Mouse (Mus musculus) heart, postnatal 36 days (tissue): ENCODE data around the gene Anp32b. TPM values are rescaled to one million over a fixed set of nuclear protein-coding genes. Genes with fewer than 3 reads are reported as not detected.

Experiments used
- DNase-seq, 2 experiments: peaks; one replicate each; pipeline ENCODE4 v3.0.0; 2021 to 2022
- intact Hi-C: fragments of 180-260 bp; cut with DNase I; formaldehyde crosslinking; loops from one replicate; pipeline ENCODE4 v1.15.1; 2025
- total RNA-seq, 2 experiments: library from RNA; stranded (reverse); gene quantifications; 2 replicates each; pipeline ENCODE4 v1.2.3; 2021

Gene Anp32b
- 10 to 100 TPM; 56.6 to 60.9 TPM for total RNA-seq

DNA sequence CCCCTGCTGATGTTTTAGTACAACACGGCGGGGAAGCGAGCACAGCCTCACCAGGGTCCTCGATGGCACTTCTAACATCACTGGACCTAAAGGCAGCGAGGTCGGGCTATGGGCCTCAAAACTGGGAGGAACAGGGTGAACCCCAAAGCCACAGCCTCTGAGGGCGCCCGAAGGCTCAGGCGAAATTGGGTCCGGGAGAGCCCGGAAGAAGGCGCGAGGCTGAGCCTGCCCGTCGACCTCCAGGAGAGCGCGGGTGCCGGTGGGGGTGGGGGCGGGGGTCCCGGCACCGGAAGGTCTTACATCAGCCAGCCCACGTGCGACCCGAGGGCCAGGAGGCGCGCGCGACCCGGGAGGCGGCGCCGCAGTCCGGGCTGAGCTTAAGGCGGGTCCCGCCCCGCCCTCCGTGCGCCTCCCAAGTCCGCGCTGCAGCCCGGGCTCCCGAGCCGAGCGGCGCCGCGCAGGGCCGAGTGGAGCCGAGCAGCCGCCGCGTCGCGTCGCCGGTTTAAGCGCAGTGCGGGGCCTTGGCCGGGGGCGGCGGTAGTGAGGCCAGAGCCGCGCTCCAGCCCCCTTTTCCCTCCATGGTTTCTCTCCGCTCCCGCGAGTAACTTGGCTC lies at the start of gene Anp32b:
Gene Anp32b, plus strand, starts transcription at position 384 of the 613 bp plus-strand sequence.
- DNase-seq = peak; percentile 95 to 96
- intact Hi-C loops = loop anchor here (2.0 to 5.0 kb wide), 2 partner anchors 60 to 248 kb away; no protein-coding TSS in a partner anchor

- intact Hi-C loops = no loop called here
- DNase-seq = no peak
These were observed 46.5 kb upstream of the Anp32b start for GRCm38 (mm10) chr4:46404042-46404795.

DNA sequence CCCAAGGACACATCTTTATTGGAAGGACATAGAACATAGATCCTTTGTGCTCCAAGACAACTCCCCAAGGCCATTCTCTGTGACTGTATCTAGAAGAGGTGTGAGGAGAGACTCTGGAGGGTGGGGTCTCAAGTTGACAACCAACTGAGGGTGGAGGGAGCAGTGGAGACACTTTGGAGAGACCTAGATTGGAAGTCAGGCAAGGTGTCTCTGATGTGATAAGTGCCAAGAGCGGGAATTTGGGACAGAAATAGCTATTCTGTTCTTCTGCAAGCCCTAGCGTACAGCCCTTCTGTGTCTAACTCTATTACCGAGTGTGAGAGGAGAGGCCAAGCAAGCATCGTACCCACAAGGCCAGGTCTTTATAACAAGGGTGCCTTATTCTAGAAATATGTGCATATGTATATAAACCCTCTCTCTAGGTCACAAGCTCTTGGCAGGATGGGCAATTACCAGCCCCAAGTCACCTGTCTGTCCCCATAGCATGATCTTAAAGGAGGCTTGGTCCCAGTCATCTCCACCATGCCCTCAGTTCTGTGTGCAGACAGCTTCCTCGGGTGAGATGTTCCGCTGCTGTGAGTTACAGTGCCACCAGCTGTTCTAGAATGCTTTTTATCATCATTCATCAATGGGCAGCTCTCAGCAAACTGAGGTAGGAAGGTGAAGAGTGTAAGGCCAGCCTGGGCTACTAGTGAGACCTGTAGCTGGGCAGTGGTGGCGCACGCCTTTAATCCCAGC lies 43.6 kb upstream of the Anp32b start:
- intact Hi-C loops = no loop called here

DNA sequence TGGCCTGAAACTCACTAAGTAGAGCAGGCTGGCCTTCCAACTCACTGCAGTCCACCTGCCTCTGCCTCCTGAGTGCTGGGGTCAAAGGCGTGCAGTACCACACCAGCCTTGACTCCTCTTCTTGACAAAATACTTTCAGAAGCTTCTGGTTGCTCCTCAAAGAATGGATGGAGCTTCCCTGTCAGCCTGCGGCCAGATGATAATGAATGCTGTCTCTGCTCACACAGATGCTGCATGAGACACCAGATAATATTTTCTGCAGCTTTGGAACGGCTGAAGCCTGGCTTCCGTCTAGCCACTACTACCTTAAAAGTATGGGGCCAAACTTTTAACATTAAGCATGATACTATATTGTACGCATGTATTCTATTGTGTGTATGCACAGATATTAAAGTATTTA lies 40.0 kb upstream of the Anp32b start:
- no peak for DNase-seq
- intact Hi-C loops = no loop called here

More for the DNA sequence above, 43.6 kb upstream of the Anp32b start:
- DNase-seq = no peak

- intact Hi-C loops = no loop called here
- DNase-seq = no peak
These were observed 39.2 kb upstream of the Anp32b start for GRCm38 (mm10) chr4:46411489-46411888.

DNA sequence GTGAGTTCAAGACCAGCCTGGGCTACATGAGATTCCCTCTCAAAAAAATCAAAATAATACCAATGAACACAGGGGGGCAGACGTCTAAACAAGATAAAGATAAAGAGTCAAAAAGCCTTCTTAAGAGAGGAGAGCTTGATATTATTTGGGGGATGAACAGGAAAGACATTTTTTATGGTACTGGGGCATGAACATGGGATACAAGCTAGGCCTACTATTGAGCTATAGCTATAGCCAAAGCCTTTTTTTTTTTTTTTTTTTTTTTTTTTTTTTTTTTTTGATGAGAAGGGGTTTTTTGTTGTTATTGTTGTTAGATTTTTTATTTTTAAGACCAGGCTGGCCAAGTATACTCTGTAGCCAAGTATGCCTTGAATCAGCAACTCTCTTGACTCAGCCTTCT lies 38.6 kb upstream of the Anp32b start:
- intact Hi-C loops = no loop called here
- no peak for DNase-seq

DNA sequence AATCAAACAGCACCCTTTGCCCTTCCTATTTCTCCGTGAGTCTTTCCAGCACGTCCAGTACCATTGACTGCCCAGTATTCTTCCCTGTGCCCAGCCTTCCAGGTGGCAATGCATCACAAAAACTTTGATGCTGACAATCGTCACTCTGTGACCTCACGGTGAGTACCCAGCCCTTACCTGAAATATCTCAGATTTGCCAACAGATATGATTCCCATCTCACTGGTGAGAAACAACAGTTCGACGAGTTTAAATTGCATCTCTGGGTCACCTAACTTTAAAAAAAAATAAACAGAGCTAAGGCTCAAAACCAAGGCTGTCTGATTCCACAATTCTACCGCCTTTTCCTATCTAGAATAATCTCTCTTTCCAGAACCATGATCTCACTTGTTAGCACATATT lies 37.3 kb upstream of the Anp32b start, which contains the start of gene Hemgn:
Gene Hemgn, minus strand, starts transcription at position 101 of the 400 bp plus-strand sequence.
- intact Hi-C loops = no loop called here
- no peak for DNase-seq

- no peak for DNase-seq
- intact Hi-C loops = no loop called here
These were observed 33.2 kb upstream of the Anp32b start for GRCm38 (mm10) chr4:46417491-46417890.

- DNase-seq = no peak
- intact Hi-C loops = no loop called here
These were observed 31.9 kb upstream of the Anp32b start for GRCm38 (mm10) chr4:46418851-46419250.

GRCm38 (mm10) chr4:46422625-46423024 lies 28.1 kb upstream of the Anp32b start:
- intact Hi-C loops = no loop called here
- DNase-seq = no peak

DNA sequence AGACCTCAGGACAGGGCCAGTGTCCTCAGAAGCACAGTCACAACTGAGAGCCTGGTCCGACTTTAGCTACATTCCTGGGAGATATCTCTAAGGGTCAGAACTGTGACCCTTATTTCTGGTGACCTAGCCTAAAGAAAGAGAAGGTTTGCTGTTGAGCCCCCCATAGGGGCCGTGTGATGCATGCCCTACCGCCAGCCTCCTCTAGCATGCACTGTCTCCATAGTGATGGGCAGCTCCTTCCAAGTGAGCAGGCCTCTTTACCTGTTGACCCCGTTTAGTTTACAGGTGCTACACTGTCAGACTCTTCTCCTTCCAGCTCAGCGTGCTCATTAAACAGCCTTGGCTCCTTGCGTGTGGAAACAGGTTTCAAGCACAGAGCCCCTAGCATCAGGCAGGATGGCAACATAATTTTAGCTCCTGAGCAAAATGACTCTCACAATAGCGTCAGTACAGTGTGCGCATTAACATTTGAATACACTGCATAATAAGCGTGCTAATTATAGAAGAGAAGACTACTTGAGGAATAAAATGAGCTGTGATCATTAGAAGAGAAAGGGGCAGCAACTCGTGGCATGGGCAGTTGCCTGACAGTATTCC lies 21.7 kb upstream of the Anp32b start:
- intact Hi-C loops = no loop called here

DNA sequence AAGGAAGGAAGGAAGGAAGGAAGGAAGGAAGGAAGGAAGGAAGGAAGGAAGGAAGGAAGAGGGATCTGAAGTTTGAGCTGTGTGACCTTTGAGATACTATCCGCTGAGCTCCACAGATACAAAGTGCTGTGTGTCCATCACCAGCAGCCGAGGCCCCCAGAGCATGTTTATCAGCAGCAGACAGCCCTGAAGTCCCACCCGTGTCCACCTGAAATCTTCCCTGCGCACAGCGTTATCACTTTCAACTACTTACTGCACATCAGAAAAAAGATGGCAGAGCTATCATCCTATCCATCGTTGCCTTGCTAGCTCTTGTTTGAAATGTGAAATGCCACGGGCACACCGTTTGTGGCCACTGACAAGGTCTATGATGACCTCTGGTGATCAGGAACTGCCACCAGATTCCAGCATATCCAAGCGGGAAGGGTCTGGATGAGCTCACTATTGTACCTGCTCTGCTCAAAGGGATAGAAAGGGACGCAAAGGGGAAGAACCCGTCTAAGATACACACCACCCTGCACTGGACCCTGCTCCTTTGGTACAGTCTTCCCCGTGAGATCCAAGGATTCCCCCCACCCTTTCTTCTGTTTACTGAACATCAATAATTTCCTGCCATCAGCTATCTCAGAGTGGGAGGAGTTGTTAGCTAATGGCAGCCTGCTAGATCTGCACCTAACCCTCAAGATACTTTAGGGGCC lies 18.2 kb upstream of the Anp32b start:
- DNase-seq = no peak
- intact Hi-C loops = no loop called here

More for the DNA sequence above, 21.7 kb upstream of the Anp32b start:
- no peak for DNase-seq

DNA sequence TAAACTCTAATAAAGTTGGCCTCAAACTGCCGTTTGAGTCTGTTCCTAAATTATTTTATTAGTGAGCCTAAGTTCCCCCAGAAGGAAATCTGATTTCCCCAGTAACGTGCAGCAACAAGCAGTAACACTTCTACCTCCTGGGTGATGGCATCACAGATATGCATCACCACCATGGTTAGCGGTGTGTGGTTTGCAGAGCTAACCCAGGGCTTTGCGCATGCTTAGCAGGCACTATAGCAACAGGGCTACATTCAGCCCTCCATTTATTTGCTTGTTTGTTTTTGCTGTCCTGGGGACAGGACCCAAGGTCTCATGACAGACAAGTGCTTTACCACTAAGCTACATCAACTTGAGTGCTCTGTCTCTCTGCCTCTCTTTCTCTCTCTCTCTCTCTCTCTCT lies 8.2 kb upstream of the Anp32b start:
- intact Hi-C loops = no loop called here
- DNase-seq = no peak

DNA sequence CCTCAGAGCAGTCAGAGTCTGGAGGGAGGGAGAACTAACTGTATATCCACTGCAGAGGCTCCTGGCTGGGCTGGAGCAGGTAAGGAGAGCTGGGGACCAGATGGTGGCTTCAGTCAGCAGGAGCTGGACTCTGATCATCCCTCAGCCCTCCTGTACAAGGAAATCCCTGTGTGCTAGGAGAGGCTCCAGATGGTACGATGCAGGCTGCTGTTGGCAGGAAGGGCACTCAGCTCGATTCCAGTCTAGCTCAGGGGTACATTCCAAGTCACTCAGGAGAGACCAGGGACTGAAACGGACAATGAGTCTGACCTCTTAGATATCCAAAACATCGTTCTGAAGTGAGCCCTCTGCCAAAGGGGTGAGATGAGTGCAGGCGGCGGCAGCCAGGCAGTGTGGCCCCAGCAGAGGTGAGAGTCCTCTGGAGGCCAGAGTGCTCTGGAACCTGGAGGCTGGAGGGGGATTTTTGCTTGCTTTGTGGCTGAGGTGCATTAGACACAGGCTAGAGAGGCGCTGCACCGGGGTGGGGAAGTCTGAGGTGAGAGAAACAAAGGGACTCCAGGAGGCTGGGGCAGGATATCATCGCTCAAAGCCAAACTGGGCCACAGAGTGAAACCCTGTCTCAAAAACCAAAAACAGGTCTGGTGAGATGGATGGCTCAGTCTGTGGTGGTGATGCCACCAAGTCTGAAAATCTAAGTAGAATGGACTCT lies 5.3 kb upstream of the Anp32b start:
- no peak for DNase-seq
- intact Hi-C loops = no loop called here

- intact Hi-C loops = no loop called here
- no peak for DNase-seq
These were observed 3.2 kb upstream of the Anp32b start for GRCm38 (mm10) chr4:46447461-46447860.

DNA sequence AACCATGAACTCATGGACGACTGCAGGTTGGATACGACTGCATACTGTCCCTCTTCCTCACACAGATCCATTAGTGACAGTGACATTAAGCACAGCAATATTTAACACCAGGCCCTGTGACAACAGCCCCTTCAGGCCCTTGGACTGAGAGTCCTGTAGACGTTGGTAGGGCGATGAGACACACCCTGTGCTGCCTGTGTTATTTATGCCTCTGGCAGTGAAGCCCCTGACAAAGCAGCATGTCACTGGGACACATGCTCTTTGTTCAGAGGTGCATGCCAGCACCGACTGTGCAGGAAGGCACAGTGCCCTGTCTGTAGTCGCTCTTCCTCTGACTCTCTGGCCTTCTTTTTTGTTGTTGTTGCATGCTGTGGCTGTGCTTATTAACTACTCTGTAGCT lies 1.8 kb upstream of the Anp32b start:
- no peak for DNase-seq
- intact Hi-C loops = no loop called here

GRCm38 (mm10) chr4:46450020-46450518 lies 633 bp upstream of the Anp32b start:
- intact Hi-C loops = loop anchor here (2.0 to 5.0 kb wide), 2 partner anchors 59 to 248 kb away; no protein-coding TSS in a partner anchor
- no peak for DNase-seq

- peak; percentile 78 to 90 for DNase-seq
These were observed 597 bp downstream of the Anp32b start for GRCm38 (mm10) chr4:46451240-46451757.

More at GRCm38 (mm10) chr4:46451240-46451757, 597 bp downstream of the Anp32b start:
- intact Hi-C loops = loop anchor here (2.0 to 5.0 kb wide), 2 partner anchors 60 to 249 kb away; no protein-coding TSS in a partner anchor
